Mouse (Mus musculus) cortical plate, adult 2 months (tissue): ENCODE results near the gene Ccdc154. TPM values are rescaled to one million over a fixed set of nuclear protein-coding genes. Genes with fewer than 3 reads are reported as not detected.
A peak's percentile ranks its signal among the peaks of the same experiment; 100 is the strongest.

Source experiments
- H3K27ac ChIP-seq: fragments of 200-500 bp; 2 replicates; pipeline ENCODE4 v1.5.1; 2012; ENCODE audit warnings: low read length, control low read depth, inconsistent platforms; ENCODE audit not compliant: insufficient read depth
- H3K4me1 ChIP-seq: fragments of 200-500 bp; 2 replicates; pipeline ENCODE4 v1.6.1; 2011; ENCODE audit warnings: low read length; ENCODE audit not compliant: control insufficient read depth, insufficient read depth
- H3K4me3 ChIP-seq: fragments of 200-500 bp; 2 replicates; pipeline ENCODE4 v1.5.1; 2011; ENCODE audit warnings: mild to moderate bottlenecking, low read length, control low read depth; ENCODE audit not compliant: insufficient read depth
- CTCF ChIP-seq: fragments of 200-500 bp; IDR thresholded peaks from 2 replicates; pipeline ENCODE4 v1.5.1; 2011; ENCODE audit warnings: mild to moderate bottlenecking, control low read depth, low read length; ENCODE audit not compliant: insufficient read depth; ENCODE audit errors: extremely low read depth
- POLR2A ChIP-seq: fragments of 200-500 bp; IDR thresholded peaks from 2 replicates; pipeline ENCODE4 v1.6.1; 2011; ENCODE audit warnings: mild to moderate bottlenecking, low read length, control low read depth; ENCODE audit not compliant: insufficient read depth; ENCODE audit errors: extremely low read depth
- polyA plus RNA-seq: library from polyadenylated mRNA; depleted of rRNA; stranded (reverse); fragments of >200 nt; gene quantifications from 2 replicates; pipeline ENCODE4 v1.2.3, GENCODE M21; 2012

Ccdc154 gene
- polyA plus RNA-seq, 1 experiment: not detected

DNA sequence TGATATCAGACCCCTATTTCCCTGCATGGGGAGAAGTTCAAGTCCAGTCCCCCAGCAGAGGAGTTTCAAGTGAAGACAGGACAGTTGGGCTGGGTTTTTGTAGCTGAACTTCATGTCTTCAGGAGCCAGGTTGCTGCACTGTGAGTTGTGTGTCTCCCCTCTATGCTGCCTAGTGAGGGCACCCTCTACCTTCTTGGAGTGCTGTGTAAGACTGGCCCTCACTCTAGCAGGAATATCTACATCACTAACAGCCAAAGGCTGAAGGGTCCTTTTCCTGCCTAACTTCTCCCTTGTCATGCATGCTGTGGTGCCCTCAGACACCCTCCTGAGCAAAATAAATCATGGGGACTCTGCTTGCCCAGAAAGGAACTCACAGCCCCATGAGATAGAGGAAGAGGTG, 21.0 kb downstream of the Ccdc154 start:
- no peak overlapping the region for H3K27ac ChIP-seq
- TF ChIP-seq CTCF (no peak), POLR2A (no peak)
- H3K4me3 ChIP-seq: no peak overlapping the region; the same call in 1 of the 2 replicates
- H3K4me1 ChIP-seq: no peaks in the 10 kb centered on the region; the same call in none of the 2 replicates

DNA sequence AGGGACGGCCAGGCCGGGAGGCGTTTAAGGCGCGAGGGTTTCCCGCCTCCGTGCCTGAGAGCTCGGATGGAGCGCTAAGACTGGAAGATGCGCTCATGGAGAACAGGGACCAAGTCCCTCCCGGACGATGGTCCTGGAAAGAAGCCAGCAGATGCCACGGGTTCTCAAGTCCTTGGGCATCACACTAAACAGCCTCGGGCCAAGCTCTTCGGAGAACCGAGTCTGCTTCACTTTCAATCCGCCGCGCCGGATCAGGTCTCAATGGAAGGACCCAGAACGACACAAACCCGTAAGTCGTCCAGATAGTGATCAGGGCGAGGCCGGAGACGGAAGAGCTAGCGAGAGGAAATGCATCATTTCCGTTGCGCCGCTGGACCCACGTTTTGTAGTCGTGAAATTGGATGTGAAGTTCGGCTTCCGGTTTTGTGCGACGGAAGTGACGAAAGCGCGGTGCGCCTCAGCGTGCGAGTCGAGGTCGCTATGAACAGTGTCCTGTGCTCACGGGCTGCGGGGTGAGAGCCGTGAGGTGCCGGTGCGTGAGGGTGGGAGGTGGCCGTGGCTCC, 21.9 kb downstream of the Ccdc154 start, which contains the start of gene BC003965:
Gene BC003965 (plus strand): TSS at position 426 of the 563 bp plus-strand sequence.
- peak within 1 kb of the TSS; percentile 48 for H3K4me3 ChIP-seq
- peak within 1 kb of the TSS; percentile 80 for H3K27ac ChIP-seq
- TF ChIP-seq CTCF: no peak
- TF ChIP-seq POLR2A: peak; percentile 98
- no peaks in the 10 kb centered on the region; the same call in none of the 2 replicates for H3K4me1 ChIP-seq

DNA sequence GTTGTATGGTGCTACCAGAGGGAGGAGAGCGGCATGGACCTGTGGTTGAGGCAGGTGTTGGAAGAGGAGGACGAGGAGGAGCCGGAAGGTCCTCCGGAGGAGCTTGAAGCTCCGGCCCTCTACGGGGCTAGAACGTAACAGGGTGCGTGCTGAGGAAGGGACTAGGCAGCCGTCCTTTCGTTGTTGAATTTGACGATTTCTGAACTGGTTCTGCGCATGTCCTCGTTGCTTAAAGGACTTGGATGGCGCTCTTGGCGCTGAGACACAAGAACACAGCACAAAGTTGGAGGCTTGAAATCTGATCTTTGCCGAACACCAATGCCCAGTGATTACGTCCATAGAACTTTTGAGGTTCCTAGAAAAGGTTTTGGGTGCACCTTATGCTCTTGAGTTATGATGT, 22.7 kb downstream of the Ccdc154 start:
- peaks cover 2% of the 10 kb centered on the region for H3K4me1 ChIP-seq
- 0 out of 2 replicates have a peak, but pooled peaks have one; percentile 31 for TF ChIP-seq POLR2A
- no peak for TF ChIP-seq CTCF
- no peak overlapping the region for H3K27ac ChIP-seq
- H3K4me3 ChIP-seq: peak overlapping the region; percentile 48

DNA sequence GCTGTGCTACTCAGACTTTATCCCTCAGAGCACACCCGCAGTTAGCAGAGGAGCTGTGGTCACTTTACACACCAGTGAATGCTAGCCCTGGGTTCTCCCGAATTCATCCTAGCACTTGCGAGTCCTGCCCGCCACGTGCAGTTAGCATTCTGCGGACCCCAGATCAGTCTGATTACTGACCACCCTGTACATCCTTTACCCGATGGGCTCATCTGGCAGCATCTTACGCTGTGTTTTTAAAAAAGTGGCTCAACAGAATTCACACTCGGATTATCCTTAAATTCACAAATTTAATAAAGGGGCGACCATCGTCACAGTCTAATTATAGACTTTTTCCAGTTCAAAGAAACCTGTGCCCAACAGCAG, 25.5 kb downstream of the Ccdc154 start:
- Histone ChIP-seq H3K4me3 (peak overlapping the region; percentile 91), H3K27ac (no peak overlapping the region), H3K4me1 (peaks cover 2% of the 10 kb centered on the region)
- TF ChIP-seq CTCF (no peak), POLR2A (no peak)

DNA sequence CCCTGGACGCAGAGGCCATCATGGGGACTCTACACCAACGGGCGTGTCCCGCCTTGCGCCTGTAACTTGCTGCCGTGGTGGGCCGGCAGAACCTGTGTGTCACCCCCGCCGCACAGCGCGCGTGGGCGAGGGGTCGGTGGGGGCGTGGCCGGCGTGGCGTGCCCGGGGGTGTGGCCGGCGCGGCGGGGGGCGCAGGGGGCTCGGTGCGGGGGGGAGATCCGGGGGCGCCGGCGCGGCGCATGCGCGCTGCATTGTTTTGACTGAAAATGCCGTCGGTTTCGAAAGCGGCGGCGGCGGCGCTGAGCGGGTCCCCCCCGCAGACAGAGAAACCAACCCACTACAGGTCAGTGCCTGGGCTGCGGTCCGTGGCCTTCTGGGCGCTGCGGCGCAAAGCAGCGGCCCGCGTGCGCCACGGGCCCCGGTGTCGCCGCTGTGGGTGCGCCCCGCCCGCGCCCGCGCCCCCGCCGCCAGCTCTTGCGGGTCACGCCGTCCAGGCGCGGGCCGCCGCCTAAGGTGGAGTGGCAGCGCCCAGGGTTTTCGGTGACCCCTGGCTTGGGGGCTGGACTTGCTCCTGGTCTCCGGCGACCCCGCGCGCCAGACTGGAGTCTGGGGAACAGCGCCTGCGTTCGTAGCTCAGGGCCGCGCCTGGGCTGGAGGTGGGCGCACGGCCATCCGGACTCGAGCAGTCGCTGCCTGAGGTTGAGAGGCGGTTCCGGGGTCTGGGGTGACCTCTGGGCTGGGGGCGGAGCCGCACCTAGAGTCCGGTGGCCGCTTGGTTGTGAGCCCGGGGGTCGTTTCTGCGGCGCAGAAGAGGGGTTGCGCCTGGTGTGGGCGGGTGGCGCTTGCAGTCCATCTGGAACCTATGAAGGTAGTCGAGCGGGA, 26.1 kb downstream of the Ccdc154 start, which contains the start of gene Unkl:
Gene Unkl (plus strand): TSS at position 248 of the 882 bp plus-strand sequence.
- Histone ChIP-seq H3K4me1 (peaks cover 2% of the 10 kb centered on the region), H3K27ac (peak within 1 kb of the TSS; percentile 85), H3K4me3 (peak within 1 kb of the TSS; percentile 91)
- TF ChIP-seq POLR2A (no peak), CTCF (no peak)

DNA sequence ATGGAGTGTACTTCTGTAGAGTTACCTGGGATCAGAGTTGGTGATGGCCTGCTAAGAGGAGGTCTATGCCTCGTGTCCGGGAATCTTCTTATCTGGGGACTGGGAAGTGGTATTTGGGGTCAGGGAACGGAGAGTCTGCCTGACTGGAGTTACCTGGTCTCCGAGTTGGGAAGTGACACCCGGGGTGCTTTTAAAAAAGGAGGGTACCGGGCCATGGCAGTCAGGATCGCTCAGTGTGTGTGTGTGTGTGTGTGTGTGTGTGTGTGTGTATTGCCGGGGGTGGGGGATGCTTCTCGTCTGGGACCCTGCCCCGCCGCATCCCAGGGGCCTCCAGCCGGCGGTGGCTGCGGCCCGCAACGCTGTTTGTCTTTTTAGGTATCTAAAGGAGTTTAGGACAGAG, 26.8 kb downstream of the Ccdc154 start:
- Histone ChIP-seq H3K27ac (no peak overlapping the region), H3K4me1 (peaks cover 2% of the 10 kb centered on the region), H3K4me3 (peak overlapping the region; percentile 91)
- TF ChIP-seq CTCF: no peak
- no peak for TF ChIP-seq POLR2A

DNA sequence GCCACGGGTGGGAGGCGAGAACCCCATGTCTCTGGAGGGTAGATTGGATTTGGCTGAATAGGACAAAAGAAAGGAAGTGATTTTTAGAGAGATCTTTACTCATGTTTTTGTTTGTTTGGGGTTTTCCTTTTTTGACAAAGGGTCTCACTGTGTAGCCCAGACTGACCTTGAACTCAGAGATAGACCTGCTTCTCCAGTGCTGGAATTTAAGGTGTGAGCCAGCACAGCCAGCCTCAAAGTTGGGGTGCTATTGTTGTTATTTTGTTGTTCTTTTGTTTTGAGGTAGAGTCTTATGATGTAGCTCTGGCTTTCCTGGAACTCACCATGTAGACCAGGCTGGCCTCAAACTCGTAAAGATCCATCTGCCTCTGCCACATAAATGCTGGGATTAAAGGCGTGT, 40.1 kb downstream of the Ccdc154 start:
- TF ChIP-seq CTCF: no peak
- no peak for TF ChIP-seq POLR2A
- Histone ChIP-seq H3K4me3 (no peak overlapping the region), H3K4me1 (no peaks in the 10 kb centered on the region), H3K27ac (no peak overlapping the region)

DNA sequence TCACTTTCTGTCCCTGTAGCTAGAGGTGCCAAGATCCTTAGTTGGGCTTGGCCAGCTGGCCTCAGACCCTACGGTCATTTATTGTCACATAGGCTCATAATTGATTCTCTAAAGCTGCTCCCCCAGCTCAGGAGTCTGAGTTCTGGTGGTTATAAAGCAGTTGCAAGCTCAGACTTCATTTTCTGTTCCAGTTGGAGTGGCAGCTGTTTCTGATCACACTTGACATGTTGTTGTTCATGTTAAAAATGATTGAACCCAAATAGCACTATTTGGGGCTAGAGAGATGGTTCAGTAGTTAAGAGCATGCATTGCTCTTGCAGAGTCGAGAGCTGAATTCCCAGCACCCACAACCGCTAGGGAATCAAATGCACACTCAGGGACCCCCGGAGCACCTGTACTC, 47.7 kb downstream of the Ccdc154 start:
- Histone ChIP-seq H3K4me1 (no peaks in the 10 kb centered on the region), H3K27ac (no peak overlapping the region), H3K4me3 (no peak overlapping the region)
- TF ChIP-seq CTCF (no peak), POLR2A (no peak)

DNA sequence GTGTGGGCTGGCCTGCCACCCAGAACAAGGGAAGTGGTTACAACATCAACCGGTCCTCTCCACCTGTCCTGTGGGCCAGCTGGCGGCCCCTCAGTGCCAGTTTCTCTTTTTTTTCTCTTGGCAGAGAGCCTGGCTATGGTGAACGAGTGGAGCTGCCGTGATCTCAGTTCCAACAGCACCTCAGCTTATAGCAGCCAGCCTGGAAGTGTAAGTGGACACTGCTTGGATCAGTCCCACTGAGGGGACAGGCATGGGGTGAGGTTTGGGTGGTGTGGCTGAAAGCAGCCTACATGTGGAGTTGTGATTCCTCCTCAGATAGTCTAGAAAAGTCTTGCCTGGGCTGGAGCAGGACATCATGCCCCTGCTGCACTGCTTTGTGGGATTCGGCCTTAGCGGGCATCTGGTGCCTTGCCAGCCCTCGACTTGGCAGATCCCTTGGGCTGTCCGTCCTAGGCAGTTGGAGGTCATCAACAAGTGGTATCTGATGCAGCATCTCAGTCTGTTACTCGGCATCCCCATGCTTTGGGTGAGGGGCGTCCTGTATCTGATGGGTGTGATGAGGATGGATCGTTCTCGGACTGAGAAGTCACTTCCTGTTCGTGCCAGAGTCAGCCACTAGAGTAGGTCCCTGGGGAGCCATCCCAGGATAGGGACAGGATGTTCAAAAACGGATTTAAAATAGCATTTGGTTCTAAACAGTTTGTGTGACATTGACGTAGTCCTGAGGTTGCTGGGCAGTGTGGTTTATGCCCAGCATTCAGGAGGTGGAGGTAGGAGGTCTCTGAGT, 48.6 kb downstream of the Ccdc154 start:
- H3K4me3 ChIP-seq: no peak overlapping the region
- TF ChIP-seq CTCF: no peak
- no peak for TF ChIP-seq POLR2A
- H3K27ac ChIP-seq: peak overlapping the region; percentile 8; the same call in 1 of the 2 replicates
- no peaks in the 10 kb centered on the region for H3K4me1 ChIP-seq

DNA sequence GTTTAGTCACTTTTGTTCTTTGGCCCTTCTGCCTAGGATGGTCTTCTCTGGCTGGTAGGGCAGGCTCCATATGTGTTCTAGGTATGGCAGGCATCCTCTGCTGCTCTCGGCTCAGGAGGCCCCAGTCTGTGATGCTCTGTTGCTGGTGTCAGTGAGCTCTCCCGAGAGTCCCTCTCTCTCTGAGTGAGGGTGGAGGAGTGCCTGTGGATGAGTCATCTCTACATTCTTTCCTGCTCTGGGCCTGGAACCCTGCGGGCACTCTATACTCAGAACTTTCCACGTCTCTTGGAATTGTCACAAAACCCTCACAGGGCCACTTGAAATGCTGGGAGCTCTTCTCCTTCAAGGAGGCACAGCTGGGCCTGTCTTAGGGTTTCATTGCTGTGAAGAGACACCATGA, 49.4 kb downstream of the Ccdc154 start:
- Histone ChIP-seq H3K4me3 (no peak overlapping the region), H3K27ac (no peak overlapping the region), H3K4me1 (no peaks in the 10 kb centered on the region)
- no peak for TF ChIP-seq CTCF
- no peak for TF ChIP-seq POLR2A
